Mouse (Mus musculus) spleen, adult 2 months (tissue): ENCODE results near the gene Calr4.

ENCODE experiments used
- CTCF ChIP-seq: fragments of 200-500 bp; IDR thresholded peaks from 2 replicates; pipeline ENCODE4 v1.5.1; 2011; ENCODE audit warnings: mild to moderate bottlenecking, inconsistent platforms; ENCODE audit not compliant: insufficient read depth, insufficient read length, insufficient replicate concordance; ENCODE audit errors: extremely low read depth
- POLR2A ChIP-seq: fragments of 200-500 bp; IDR thresholded peaks from 2 replicates; pipeline ENCODE4 v1.6.1; 2011; ENCODE audit warnings: low read depth, low read length, inconsistent platforms

GRCm38 (mm10) chr4:109262068-109262467 is 27.8 kb downstream of the Calr4 start:
- TF ChIP-seq POLR2A (no peak), CTCF (no peak)
